Mouse (Mus musculus): ENCODE results near the gene Ptprt. TPM values are rescaled to one million over a fixed set of nuclear protein-coding genes. Genes with fewer than 3 reads are reported as not detected.

Gene Ptprt
- polyA plus RNA-seq, 1 experiment from 2014 or later, result 2.3 TPM

GRCm38 (mm10) chr2:162052816-162053215 lies 608.1 kb downstream of the Ptprt start:
- no peak overlapping the region for H3K4me3 ChIP-seq
- H3K9ac ChIP-seq (replicated peaks), result no peak overlapping the region
- no peak for ATAC-seq (ENCODE audit: low FRiP score, low read depth)
- H3K36me3 ChIP-seq, result no peaks in the 10 kb centered on the region
- no peak overlapping the region for H3K4me2 ChIP-seq (replicated peaks)
- no peaks in the 10 kb centered on the region for H3K4me1 ChIP-seq
- no peak overlapping the region for H3K27ac ChIP-seq (replicated peaks)
- 97% methylated on average over 3 of the region's 3 CpGs for WGBS
- H3K27me3 ChIP-seq, result no peaks in the 10 kb centered on the region
- no peaks in the 10 kb centered on the region for H3K9me3 ChIP-seq

- WGBS, result 80% methylated on average over 4 of the region's 4 CpGs
- H3K36me3 ChIP-seq, result no peaks in the 10 kb centered on the region
- no peak overlapping the region for H3K4me2 ChIP-seq (replicated peaks)
- H3K27me3 ChIP-seq, result no peaks in the 10 kb centered on the region
- ATAC-seq (ENCODE audit: low FRiP score, low read depth), result no peak
- no peak overlapping the region for H3K9ac ChIP-seq (replicated peaks)
- no peaks in the 10 kb centered on the region for H3K9me3 ChIP-seq
- no peak overlapping the region for H3K4me3 ChIP-seq
- H3K4me1 ChIP-seq, result no peaks in the 10 kb centered on the region
- no peak overlapping the region for H3K27ac ChIP-seq (replicated peaks)
Observed at GRCm38 (mm10) chr2:162050198-162050597, 610.7 kb downstream of the Ptprt start.

GRCm38 (mm10) chr2:162035615-162036014 lies 625.3 kb downstream of the Ptprt start:
- Histone ChIP-seq H3K9me3 (no peaks in the 10 kb centered on the region), H3K9ac (replicated peaks) (no peak overlapping the region), H3K4me3 (no peak overlapping the region), H3K27ac (replicated peaks) (no peak overlapping the region), H3K4me1 (no peaks in the 10 kb centered on the region), H3K4me2 (replicated peaks) (no peak overlapping the region), H3K36me3 (no peaks in the 10 kb centered on the region), H3K27me3 (no peaks in the 10 kb centered on the region)
- ATAC-seq (ENCODE audit: low FRiP score, low read depth), result no peak
- WGBS, result 77% methylated on average over 4 of the region's 4 CpGs

DNA sequence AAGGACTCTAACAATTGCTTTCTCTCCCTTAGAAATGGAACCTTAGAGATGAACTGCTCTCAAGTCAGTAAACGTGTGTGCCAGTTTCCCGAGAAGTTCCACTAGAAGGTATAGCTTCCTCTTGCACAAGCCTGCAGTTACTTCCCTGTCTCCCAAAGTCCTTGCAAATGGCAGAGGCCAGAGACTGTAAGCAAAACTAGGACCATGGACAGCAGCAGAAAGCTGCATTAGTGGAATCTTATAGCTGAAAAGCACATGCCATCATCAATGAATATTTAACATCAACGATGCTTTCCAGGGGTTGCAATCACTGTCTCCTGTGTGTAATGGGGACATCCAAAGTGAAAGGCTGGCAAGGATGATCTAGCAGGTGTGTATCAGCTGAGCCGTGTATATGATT lies 629.3 kb downstream of the Ptprt start:
- 73% methylated on average over 4 of the region's 4 CpGs for WGBS
- Histone ChIP-seq H3K9ac (replicated peaks) (no peak overlapping the region), H3K4me3 (no peak overlapping the region)

DNA sequence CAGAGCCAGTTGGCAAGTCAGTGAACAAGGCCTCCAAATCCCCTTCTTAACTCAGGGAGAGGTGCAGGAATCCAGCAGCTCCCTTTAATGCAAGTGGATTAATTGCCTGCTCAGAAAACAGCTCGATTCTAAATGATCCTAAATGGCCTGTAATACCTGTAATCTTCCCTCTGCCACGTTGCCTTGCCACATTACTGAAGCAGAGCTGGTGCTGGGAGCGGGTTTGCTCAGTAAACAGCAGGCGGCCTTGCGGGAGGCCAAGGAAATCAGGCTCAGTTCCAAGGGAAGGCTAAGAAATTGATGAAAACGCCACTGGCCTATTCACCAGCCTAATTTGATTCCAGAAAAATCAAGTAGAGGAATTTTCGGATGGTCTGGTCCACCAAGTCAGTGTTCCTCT lies 659.9 kb downstream of the Ptprt start:
- WGBS, result 51% methylated on average over 7 of the region's 7 CpGs
- ATAC-seq (ENCODE audit: low FRiP score, low read depth), result no peak
- no peak overlapping the region for H3K27ac ChIP-seq (replicated peaks)

More for the DNA sequence above, 629.3 kb downstream of the Ptprt start:
- H3K36me3 ChIP-seq, result no peaks in the 10 kb centered on the region
- ATAC-seq (ENCODE audit: low FRiP score, low read depth), result no peak
- no peaks in the 10 kb centered on the region for H3K27me3 ChIP-seq
- H3K27ac ChIP-seq (replicated peaks), result no peak overlapping the region
- H3K9me3 ChIP-seq, result no peaks in the 10 kb centered on the region
- no peak overlapping the region for H3K4me2 ChIP-seq (replicated peaks)
- no peaks in the 10 kb centered on the region for H3K4me1 ChIP-seq

DNA sequence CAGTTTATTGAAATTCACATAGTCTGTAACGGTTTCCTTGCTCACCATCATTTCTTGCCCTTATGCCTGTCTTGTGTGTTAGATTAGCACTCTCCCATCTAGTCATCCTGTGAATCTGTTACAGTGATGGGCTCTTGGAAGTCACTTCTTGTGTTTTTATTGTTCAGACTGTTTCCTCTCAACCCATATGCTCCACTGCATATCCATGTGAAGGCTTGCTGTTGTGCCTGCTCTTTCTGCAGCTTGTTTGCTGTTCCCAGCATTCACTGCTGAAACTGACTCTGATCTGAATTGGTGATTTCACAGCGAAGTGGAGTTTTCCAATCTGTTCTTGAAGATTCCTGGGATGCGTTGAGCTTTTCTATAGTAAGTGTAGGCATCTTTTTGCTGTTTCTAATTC lies 678.6 kb downstream of the Ptprt start:
- Histone ChIP-seq H3K4me2 (replicated peaks) (no peak overlapping the region), H3K4me3 (no peak overlapping the region), H3K36me3 (no peaks in the 10 kb centered on the region), H3K27me3 (no peaks in the 10 kb centered on the region), H3K9me3 (no peaks in the 10 kb centered on the region), H3K9ac (replicated peaks) (no peak overlapping the region), H3K4me1 (no peaks in the 10 kb centered on the region), H3K27ac (replicated peaks) (no peak overlapping the region)
- WGBS, result 83% methylated on average over 3 of the region's 3 CpGs
- no peak for ATAC-seq (ENCODE audit: low FRiP score, low read depth)

More for the DNA sequence above, 659.9 kb downstream of the Ptprt start:
- no peak overlapping the region for H3K9ac ChIP-seq (replicated peaks)
- no peak overlapping the region for H3K4me3 ChIP-seq
- H3K4me1 ChIP-seq, result no peaks in the 10 kb centered on the region
- no peak overlapping the region for H3K4me2 ChIP-seq (replicated peaks)
- H3K9me3 ChIP-seq, result no peaks in the 10 kb centered on the region
- no peaks in the 10 kb centered on the region for H3K36me3 ChIP-seq
- no peaks in the 10 kb centered on the region for H3K27me3 ChIP-seq

DNA sequence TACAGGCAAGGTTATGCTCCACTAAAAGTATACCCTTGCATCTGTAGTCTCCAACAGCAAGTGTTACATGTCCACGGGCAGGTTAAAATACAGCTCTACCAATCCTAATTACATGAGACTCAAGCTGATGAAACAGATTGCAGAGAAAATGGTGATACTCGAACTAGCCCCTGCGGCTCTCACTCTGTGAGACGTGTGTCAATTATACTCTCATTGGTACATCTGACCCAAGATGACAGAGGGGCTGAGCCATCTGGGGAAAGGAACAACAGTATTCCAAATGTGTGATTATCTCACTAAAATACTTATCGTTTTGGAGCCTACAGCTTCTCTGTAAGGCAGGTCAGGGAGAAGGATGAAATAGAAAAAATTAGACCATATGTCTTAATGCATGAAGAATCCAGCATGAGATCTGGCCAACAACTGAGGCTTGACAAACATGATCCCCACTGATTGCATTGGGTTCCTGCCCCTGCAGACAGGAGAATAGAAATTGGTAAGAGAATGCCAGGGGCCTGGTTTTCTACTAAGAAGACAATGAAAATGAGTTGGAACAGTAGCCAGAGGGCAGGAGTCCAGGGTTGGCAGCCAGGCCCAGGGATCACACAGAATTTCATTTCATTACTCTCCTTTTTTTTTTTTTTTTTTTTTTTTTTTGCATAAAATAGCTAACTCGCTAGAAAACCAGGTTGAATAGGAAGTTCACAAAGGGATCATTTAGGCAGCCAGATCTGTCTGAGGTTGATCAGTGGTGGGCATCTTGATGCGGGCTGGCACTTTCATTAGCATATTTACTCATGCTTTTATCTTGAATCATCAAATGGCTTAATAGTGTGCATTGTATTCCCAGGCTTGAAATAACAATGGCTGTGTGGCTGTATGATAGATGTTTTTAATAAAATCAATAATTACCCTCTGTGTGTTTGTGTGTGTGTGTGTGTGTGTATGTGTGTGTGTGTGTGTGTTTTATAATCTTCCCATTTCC lies 699.5 kb downstream of the Ptprt start:
- Histone ChIP-seq H3K4me3 (no peak overlapping the region), H3K4me2 (replicated peaks) (no peak overlapping the region), H3K36me3 (no peaks in the 10 kb centered on the region), H3K9ac (replicated peaks) (no peak overlapping the region), H3K27me3 (no peaks in the 10 kb centered on the region), H3K9me3 (no peaks in the 10 kb centered on the region), H3K4me1 (no peaks in the 10 kb centered on the region), H3K27ac (replicated peaks) (no peak overlapping the region)
- ATAC-seq (ENCODE audit: low FRiP score, low read depth), result no peak
- WGBS, result 75% methylated on average over 7 of the region's 7 CpGs

DNA sequence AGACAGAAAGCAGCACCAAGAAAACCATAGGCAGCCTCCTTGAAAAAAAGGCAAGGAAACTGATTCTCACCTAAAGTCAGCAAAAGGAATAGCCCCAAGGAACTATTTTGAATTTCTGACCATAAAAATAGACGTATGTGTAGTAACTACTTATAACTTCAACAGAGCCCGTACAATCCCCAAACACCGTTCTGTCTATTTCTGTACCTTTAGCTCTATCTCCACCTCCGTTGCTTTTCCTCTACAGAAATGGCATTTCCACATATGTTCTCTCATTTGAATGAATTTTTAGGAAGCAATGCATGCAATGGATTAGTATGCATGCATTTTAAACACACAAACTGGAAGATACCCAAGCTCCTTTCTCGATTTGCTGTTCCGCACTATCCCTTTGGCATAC lies 715.5 kb downstream of the Ptprt start:
- Histone ChIP-seq H3K27ac (replicated peaks) (no peak overlapping the region), H3K4me3 (no peak overlapping the region), H3K36me3 (no peaks in the 10 kb centered on the region), H3K9ac (replicated peaks) (no peak overlapping the region), H3K27me3 (no peaks in the 10 kb centered on the region), H3K9me3 (no peaks in the 10 kb centered on the region), H3K4me2 (replicated peaks) (no peak overlapping the region), H3K4me1 (no peaks in the 10 kb centered on the region)
- ATAC-seq (ENCODE audit: low FRiP score, low read depth), result no peak
- WGBS, result 95% methylated on average over 6 of the region's 6 CpGs

DNA sequence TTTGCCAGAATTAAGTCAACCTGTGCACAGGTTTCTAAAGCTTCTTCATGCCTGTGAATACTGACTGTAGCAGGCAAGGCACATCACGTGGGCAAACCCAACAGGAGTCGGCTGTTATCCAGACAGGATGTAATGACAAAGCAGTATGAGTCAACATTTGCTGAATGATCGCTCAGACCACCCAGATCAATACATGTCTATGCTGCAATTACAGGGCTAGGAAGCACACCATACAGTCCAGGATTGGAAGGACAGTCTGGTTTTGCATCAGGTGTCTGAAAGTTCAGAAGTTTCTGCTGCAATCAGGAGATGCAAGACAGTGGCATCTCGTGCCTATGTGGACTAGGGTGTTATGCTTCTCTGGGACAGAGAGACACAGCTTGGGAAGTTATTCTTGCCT lies 716.3 kb downstream of the Ptprt start:
- no peak for ATAC-seq (ENCODE audit: low FRiP score, low read depth)
- Histone ChIP-seq H3K27ac (replicated peaks) (no peak overlapping the region), H3K36me3 (no peaks in the 10 kb centered on the region), H3K4me2 (replicated peaks) (no peak overlapping the region), H3K4me1 (no peaks in the 10 kb centered on the region), H3K4me3 (no peak overlapping the region), H3K27me3 (no peaks in the 10 kb centered on the region), H3K9ac (replicated peaks) (no peak overlapping the region), H3K9me3 (no peaks in the 10 kb centered on the region)
- WGBS, result 88% methylated on average over 4 of the region's 4 CpGs

DNA sequence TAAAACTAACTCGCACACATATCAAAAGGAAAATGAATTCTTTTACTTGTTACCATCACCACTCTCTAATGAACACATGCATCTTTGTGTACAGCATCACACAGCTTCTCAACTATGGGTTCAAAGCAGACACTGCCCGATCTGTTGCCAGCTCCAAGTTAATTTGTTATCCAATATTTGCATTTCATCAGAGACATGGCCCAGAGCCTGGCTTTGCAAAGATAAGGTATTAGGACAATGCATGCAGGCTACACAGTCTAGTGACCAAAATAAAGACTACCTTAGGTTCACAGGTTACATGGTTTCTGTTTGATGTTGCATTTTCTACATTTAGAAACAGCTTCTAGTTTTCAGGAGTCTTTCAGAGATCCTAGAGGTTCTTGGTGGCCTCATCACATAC lies 719.0 kb downstream of the Ptprt start:
- WGBS, result 94% methylated on average over 2 of the region's 2 CpGs
- Histone ChIP-seq H3K9me3 (no peaks in the 10 kb centered on the region), H3K36me3 (no peaks in the 10 kb centered on the region)

DNA sequence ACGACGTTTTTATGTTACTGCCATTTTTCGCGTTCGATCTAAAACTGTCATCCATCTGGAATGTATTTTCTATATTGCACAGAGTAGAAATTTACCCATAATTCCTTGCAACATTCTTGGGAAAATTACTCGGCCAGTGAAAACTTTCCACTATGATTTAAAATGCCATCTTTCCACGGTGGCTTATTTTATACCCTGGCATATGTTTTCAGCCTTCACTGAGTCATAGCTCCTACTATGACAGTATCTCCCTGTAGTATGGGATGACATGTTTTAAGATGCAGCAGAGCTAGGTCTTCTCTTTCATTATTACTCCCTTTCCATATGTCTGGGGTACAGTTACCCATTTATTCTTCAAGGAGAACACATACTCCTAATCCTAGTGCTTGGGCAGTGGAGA lies 753.7 kb downstream of the Ptprt start:
- 94% methylated on average over 7 of the region's 7 CpGs for WGBS
- H3K4me1 ChIP-seq, result no peaks in the 10 kb centered on the region
- no peak overlapping the region for H3K9ac ChIP-seq (replicated peaks)
- no peak overlapping the region for H3K4me3 ChIP-seq
- no peak overlapping the region for H3K27ac ChIP-seq (replicated peaks)
- no peak for ATAC-seq (ENCODE audit: low FRiP score, low read depth)
- no peaks in the 10 kb centered on the region for H3K36me3 ChIP-seq
- H3K4me2 ChIP-seq (replicated peaks), result no peak overlapping the region
- no peaks in the 10 kb centered on the region for H3K9me3 ChIP-seq
- H3K27me3 ChIP-seq, result no peaks in the 10 kb centered on the region

More for the DNA sequence above, 719.0 kb downstream of the Ptprt start:
- Histone ChIP-seq H3K4me1 (no peaks in the 10 kb centered on the region), H3K27me3 (no peaks in the 10 kb centered on the region), H3K27ac (replicated peaks) (no peak overlapping the region), H3K4me2 (replicated peaks) (no peak overlapping the region), H3K9ac (replicated peaks) (no peak overlapping the region), H3K4me3 (no peak overlapping the region)
- ATAC-seq (ENCODE audit: low FRiP score, low read depth), result no peak

- Histone ChIP-seq H3K4me2 (replicated peaks) (no peak overlapping the region), H3K9ac (replicated peaks) (no peak overlapping the region), H3K27me3 (no peaks in the 10 kb centered on the region), H3K27ac (replicated peaks) (no peak overlapping the region), H3K4me3 (no peak overlapping the region), H3K4me1 (no peaks in the 10 kb centered on the region), H3K36me3 (no peaks in the 10 kb centered on the region), H3K9me3 (no peaks in the 10 kb centered on the region)
- 85% methylated on average over 3 of the region's 3 CpGs for WGBS
- ATAC-seq (ENCODE audit: low FRiP score, low read depth), result no peak
Observed at GRCm38 (mm10) chr2:161902196-161902595, 758.8 kb downstream of the Ptprt start.
